Mouse (Mus musculus): ENCODE data around the gene Gm10147.
"Not testable (repeated sequence)": the region's sequence is repeated elsewhere in the genome, so short reads cannot be mapped to it uniquely, and the experiment has no call there.

Gm10147 gene

DNA sequence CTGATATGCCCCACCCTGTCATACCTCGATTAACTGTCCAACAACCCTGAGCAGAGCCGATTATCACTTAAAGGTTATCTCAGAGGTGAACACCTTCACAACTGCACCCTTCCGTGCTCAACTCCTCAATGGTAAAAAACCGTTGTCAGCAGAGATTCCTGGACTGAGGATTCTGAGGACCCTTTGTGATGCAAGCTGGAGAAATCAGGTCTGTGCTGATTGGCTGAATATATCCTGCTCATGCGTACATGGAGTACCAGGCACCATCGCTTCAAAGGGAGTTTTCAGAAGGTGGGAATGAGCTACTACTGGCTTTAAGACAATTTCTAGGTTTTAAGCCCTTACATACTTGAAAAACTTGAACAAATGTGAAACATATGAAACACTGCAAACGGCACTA is at the start of gene Gm10147:
TSS of gene Gm10147 (minus strand) at position 101 of the 400 bp plus-strand sequence.
- DNase-seq (ENCODE audit: low spot score), result not testable (repeated sequence)
